Mouse (Mus musculus) CH12.LX (cell line): ENCODE results near the gene Prkaa2. TPM values are rescaled to one million over a fixed set of nuclear protein-coding genes. Genes with fewer than 3 reads are reported as not detected.

ENCODE experiments used
- DNase-seq: peaks from one replicate; pipeline ENCODE4 v3.0.0-alpha.2; 2013; ENCODE audit errors: extremely low read depth
- H3K27ac ChIP-seq: 2 replicates; pipeline ENCODE4 v1.5.1; 2012; ENCODE audit warnings: low read depth, mild to moderate bottlenecking, control low read depth, moderate library complexity; ENCODE audit not compliant: insufficient read depth
- H3K27me3 ChIP-seq: replicated peaks from 2 replicates; pipeline ENCODE3; 2012; ENCODE audit warnings: inconsistent platforms
- H3K36me3 ChIP-seq, 2 experiments: replicated peaks in 1 of 2; 2 replicates each; pipeline versions ENCODE3 to v1.6.1; 2012; ENCODE audit warnings: inconsistent platforms in 1 of 2, low read length in 1 of 2, mild to moderate bottlenecking in 1 of 2, mixed read lengths in 1 of 2, moderate library complexity in 1 of 2; ENCODE audit not compliant: control insufficient read depth in 1 of 2, insufficient read depth in 1 of 2
- H3K4me1 ChIP-seq, 2 experiments: 2 replicates each; pipeline ENCODE4 v1.6.1; 2012; ENCODE audit warnings: inconsistent platforms in 1 of 2, moderate library complexity in 1 of 2; ENCODE audit not compliant: insufficient read depth in 2 of 2, control insufficient read depth in 1 of 2
- H3K4me2 ChIP-seq: 2 replicates; pipeline ENCODE4 v1.6.1; 2012; ENCODE audit warnings: low read depth, mild to moderate bottlenecking, control low read depth; ENCODE audit not compliant: poor library complexity, insufficient read depth, severe bottlenecking
- H3K4me3 ChIP-seq, 3 experiments: fragments of 150-350 bp in 1 of 3; sonication (generic) in 1 of 3; replicated peaks in 1 of 3; 2 replicates each; pipeline versions ENCODE3 to v1.5.1; 2011 to 2012; ENCODE audit warnings: low read depth in 2 of 3, low read length in 2 of 3, mild to moderate bottlenecking in 2 of 3, moderate library complexity in 2 of 3, control low read depth in 1 of 3, improper control_type of control experiment in 1 of 3, inconsistent platforms in 1 of 3, mixed read lengths in 1 of 3; ENCODE audit not compliant: poor library complexity in 1 of 3
- H3K79me2 ChIP-seq: replicated peaks from 2 replicates; pipeline ENCODE4 v1.6.1; 2012; ENCODE audit warnings: mild to moderate bottlenecking, moderate library complexity; ENCODE audit not compliant: control insufficient read depth, poor library complexity, insufficient read depth, severe bottlenecking; ENCODE audit errors: extremely low read depth
- H3K9ac ChIP-seq: 2 replicates; pipeline ENCODE4 v1.6.1; 2012; ENCODE audit warnings: low read depth, mild to moderate bottlenecking, control low read depth, moderate library complexity; ENCODE audit not compliant: insufficient read depth
- H3K9me3 ChIP-seq: replicated peaks from 2 replicates; pipeline ENCODE3; 2012; ENCODE audit warnings: low read length, inconsistent platforms, mixed read lengths
- BHLHE40 ChIP-seq: IDR thresholded peaks from 2 replicates; pipeline ENCODE4 v1.6.1; 2011; ENCODE audit warnings: mild to moderate bottlenecking, low read depth, low read length, improper control_type of control experiment
- CHD1 ChIP-seq: IDR thresholded peaks from 2 replicates; pipeline ENCODE4 v1.6.1; 2012; ENCODE audit warnings: low read depth, low read length, improper control_type of control experiment, inconsistent platforms
- CTCF ChIP-seq, 2 experiments: IDR thresholded peaks in 1 of 2; conservative IDR thresholded peaks in 1 of 2; 2 replicates each; pipeline ENCODE4 v1.5.1; 2011 to 2012; ENCODE audit warnings: low read depth in 2 of 2, low read length in 2 of 2, improper control_type of control experiment in 1 of 2, inconsistent platforms in 1 of 2, mild to moderate bottlenecking in 1 of 2, moderate library complexity in 1 of 2
- E2F4 ChIP-seq: IDR thresholded peaks from 2 replicates; pipeline ENCODE4 v1.6.1; 2011; ENCODE audit warnings: low read depth, low read length, improper control_type of control experiment; ENCODE audit not compliant: insufficient replicate concordance
- EP300 ChIP-seq: IDR thresholded peaks from 2 replicates; pipeline ENCODE4 v1.6.1; 2011; ENCODE audit warnings: low read length, improper control_type of control experiment
- ETS1 ChIP-seq: conservative IDR thresholded peaks from 2 replicates; pipeline ENCODE4 v1.6.1; 2012; ENCODE audit warnings: low read depth, mild to moderate bottlenecking, inconsistent platforms, low read length, improper control_type of control experiment, moderate library complexity
- HCFC1 ChIP-seq: IDR thresholded peaks from 2 replicates; pipeline ENCODE4 v1.6.1; 2012; ENCODE audit warnings: low read depth, mild to moderate bottlenecking, inconsistent platforms, low read length, improper control_type of control experiment
- JUND ChIP-seq: conservative IDR thresholded peaks from 2 replicates; pipeline ENCODE4 v1.6.1; 2011; ENCODE audit warnings: low read depth, low read length, improper control_type of control experiment
- KAT2A ChIP-seq: IDR thresholded peaks from 2 replicates; pipeline ENCODE4 v1.6.1; 2012; ENCODE audit warnings: low read length, improper control_type of control experiment, inconsistent platforms; ENCODE audit not compliant: insufficient replicate concordance
- MAFK ChIP-seq: IDR thresholded peaks from 2 replicates; pipeline ENCODE4 v1.6.1; 2011; ENCODE audit warnings: low read length, improper control_type of control experiment; ENCODE audit not compliant: insufficient replicate concordance
- MEF2A ChIP-seq: IDR thresholded peaks from 2 replicates; pipeline ENCODE4 v1.6.1; 2014; ENCODE audit warnings: low read depth, mild to moderate bottlenecking, inconsistent platforms, low read length, improper control_type of control experiment, borderline replicate concordance
- MXI1 ChIP-seq: IDR thresholded peaks from 2 replicates; pipeline ENCODE4 v1.6.1; 2011; ENCODE audit warnings: mild to moderate bottlenecking, low read depth, low read length, improper control_type of control experiment
- NELFE ChIP-seq: IDR thresholded peaks from 2 replicates; pipeline ENCODE4 v1.6.1; 2011; ENCODE audit warnings: low read depth, low read length, improper control_type of control experiment
- PAX5 ChIP-seq: IDR thresholded peaks from 2 replicates; pipeline ENCODE4 v1.6.1; 2012; ENCODE audit warnings: low read length, inconsistent platforms, mixed read lengths
- POLR2A ChIP-seq: IDR thresholded peaks from 2 replicates; pipeline ENCODE4 v1.6.1; 2011; ENCODE audit warnings: low read depth, mild to moderate bottlenecking, improper control_type of control experiment, low read length
- RAD21 ChIP-seq: IDR thresholded peaks from 2 replicates; pipeline ENCODE4 v1.6.1; 2011; ENCODE audit warnings: low read depth, mild to moderate bottlenecking, low read length, improper control_type of control experiment, moderate library complexity
- RCOR1 ChIP-seq: conservative IDR thresholded peaks from 2 replicates; pipeline ENCODE4 v1.6.1; 2012; ENCODE audit warnings: low read depth, mild to moderate bottlenecking, inconsistent platforms, low read length, improper control_type of control experiment
- SIN3A ChIP-seq: IDR thresholded peaks from 2 replicates; pipeline ENCODE4 v1.6.1; 2012; ENCODE audit warnings: low read length, improper control_type of control experiment, inconsistent platforms
- SMC3 ChIP-seq: IDR thresholded peaks from 2 replicates; pipeline ENCODE4 v1.6.1; 2011; ENCODE audit warnings: low read depth, low read length, improper control_type of control experiment
- UBTF ChIP-seq: IDR thresholded peaks from 2 replicates; pipeline ENCODE4 v1.6.1; 2012; ENCODE audit warnings: low read depth, mild to moderate bottlenecking, inconsistent platforms, low read length, improper control_type of control experiment, moderate library complexity
- USF1 ChIP-seq: IDR thresholded peaks from 2 replicates; pipeline ENCODE4 v1.6.1; 2014; ENCODE audit warnings: low read depth, mild to moderate bottlenecking, inconsistent platforms, low read length, improper control_type of control experiment
- USF2 ChIP-seq: conservative IDR thresholded peaks from 2 replicates; pipeline ENCODE4 v1.6.1; 2011; ENCODE audit warnings: low read depth, low read length, improper control_type of control experiment
- ZKSCAN1 ChIP-seq: IDR thresholded peaks from 2 replicates; pipeline ENCODE4 v1.6.1; 2012; ENCODE audit warnings: low read depth, inconsistent platforms, low read length, improper control_type of control experiment, borderline replicate concordance
- ZMIZ1 ChIP-seq: IDR thresholded peaks from 2 replicates; pipeline ENCODE4 v1.6.1; 2012; ENCODE audit warnings: low read depth, mild to moderate bottlenecking, inconsistent platforms, low read length, improper control_type of control experiment
- ZNF384 ChIP-seq: IDR thresholded peaks from 2 replicates; pipeline ENCODE4 v1.6.1; 2012; ENCODE audit warnings: low read depth, low read length, improper control_type of control experiment, inconsistent platforms
- dilution Hi-C: fragments of 300-500 bp; cut with MboI; formaldehyde crosslinking; loops from 2 replicates; pipeline ENCODE4 v1.14.3; 2020; ENCODE audit warnings: low sequenced_read_pairs; ENCODE audit not compliant: extremely low pct_unique_long_range_greater_than_20kb, extremely low pct_ligation_motif_present
- in situ Hi-C: fragments of 300-500 bp; cut with MboI; formaldehyde crosslinking; loops from 3 replicates; pipeline ENCODE4 v1.14.3; 2019; ENCODE audit warnings: low sequenced_read_pairs, low pct_ligation_motif_present, low pct_unique_long_range_greater_than_20kb, mixed read lengths
- polyA plus RNA-seq: library from polyadenylated mRNA; unstranded; fragments of >175 nt; gene quantifications from 2 replicates; pipeline ENCODE4 v1.2.1, GENCODE M21; 2012; ENCODE audit warnings: low read depth; ENCODE audit not compliant: insufficient read length
- total RNA-seq, 2 experiments: library from RNA; depleted of rRNA; stranded (reverse); fragments of 300-350 nt in 1 of 2; fragments of >200 nt in 1 of 2; gene quantifications; 2 replicates each; pipeline ENCODE4 v1.2.3; 2012 to 2014

Gene Prkaa2
- total and polyA plus RNA-seq, 3 experiments, result 0.23 to 0.68 (median 0.29) TPM

DNA sequence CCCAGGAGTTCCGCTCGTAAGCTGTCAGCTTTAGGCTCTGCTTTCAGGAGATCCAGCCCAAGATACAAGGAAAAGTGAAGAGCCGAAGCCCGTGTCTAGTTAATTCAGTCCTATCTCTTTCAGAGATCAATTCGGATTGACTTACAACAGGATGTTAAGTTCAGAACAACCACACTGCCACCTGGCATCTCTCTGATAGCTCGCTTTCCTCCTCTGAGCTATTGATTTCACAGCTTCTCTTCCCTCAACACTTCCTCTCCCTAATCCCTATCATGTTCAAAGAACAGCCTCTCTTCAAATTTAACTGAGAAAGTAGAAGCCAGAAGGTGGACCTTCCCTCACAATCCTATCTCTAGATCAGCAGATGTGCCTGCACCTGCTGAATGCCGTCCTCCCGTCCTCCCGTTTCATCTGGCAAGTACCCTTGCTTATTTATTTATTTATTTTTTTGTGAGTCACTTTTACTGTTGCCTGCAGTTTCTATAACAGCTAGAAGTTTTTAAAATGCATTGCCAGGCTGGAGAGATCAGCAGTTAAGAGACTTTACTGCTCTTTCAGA, 22.1 kb upstream of the Prkaa2 start:
- H3K4me2 ChIP-seq, result no peak overlapping the region
- in situ Hi-C loops, result loop anchor here (25.0 kb wide), 1 partner anchor 780 kb away; no protein-coding TSS in a partner anchor
- no peak overlapping the region for H3K9ac ChIP-seq
- no peak overlapping the region for H3K27ac ChIP-seq
- no peaks in the 10 kb centered on the region for H3K9me3 ChIP-seq
- no peak for DNase-seq
- no peaks in the 10 kb centered on the region for H3K27me3 ChIP-seq
- H3K79me2 ChIP-seq, result no peaks in the 10 kb centered on the region
- H3K36me3 ChIP-seq, result no peaks in the 10 kb centered on the region
- peaks cover 0 to 2% of the 10 kb centered on the region in 2 experiments; a peak in 1 of 4 replicates for H3K4me1 ChIP-seq
- TF ChIP-seq MXI1 (no peak), SIN3A (no peak), BHLHE40 (no peak), ETS1 (no peak), UBTF (no peak)
- no peak overlapping the region for H3K4me3 ChIP-seq
- dilution Hi-C loops, result no loop called here

DNA sequence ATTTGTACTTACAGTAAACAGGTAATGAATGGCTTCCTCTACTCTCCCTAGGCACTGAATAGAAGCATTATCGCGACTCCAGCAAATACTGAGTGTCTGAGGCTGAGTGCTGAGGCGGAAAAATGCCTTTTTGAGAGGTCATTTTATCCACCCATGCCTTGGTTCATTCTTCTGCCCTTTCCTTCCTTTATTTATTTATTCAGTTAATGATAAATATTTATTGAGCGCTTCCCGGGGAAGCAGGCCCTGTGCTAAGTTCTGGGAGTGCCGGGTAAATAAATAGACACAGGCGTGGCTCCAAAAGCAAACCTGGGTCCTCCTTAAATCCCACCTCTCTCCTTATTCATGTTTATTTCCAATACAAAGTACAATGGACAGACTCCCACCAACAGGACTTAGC, 19.5 kb upstream of the Prkaa2 start:
- Histone ChIP-seq H3K9ac (no peak overlapping the region), H3K79me2 (no peaks in the 10 kb centered on the region), H3K9me3 (no peaks in the 10 kb centered on the region), H3K27ac (no peak overlapping the region), H3K4me1 (no peaks in the 10 kb centered on the region), H3K4me2 (no peak overlapping the region), H3K36me3 (no peaks in the 10 kb centered on the region), H3K27me3 (no peaks in the 10 kb centered on the region), H3K4me3 (no peak overlapping the region)
- TF ChIP-seq JUND, result no peak
- no peak for TF ChIP-seq MEF2A
- no peak for TF ChIP-seq EP300
- no peak for TF ChIP-seq SIN3A
- TF ChIP-seq HCFC1, result no peak
- no peak for TF ChIP-seq USF1
- no peak for TF ChIP-seq ZNF384
- TF ChIP-seq SMC3, result no peak
- TF ChIP-seq CHD1, result no peak
- no peak for TF ChIP-seq POLR2A
- dilution Hi-C loops, result no loop called here
- in situ Hi-C loops, result loop anchor here (10.0 to 25.0 kb wide), 2 partner anchors 94 to 783 kb away; no protein-coding TSS in a partner anchor
- DNase-seq, result no peak

DNA sequence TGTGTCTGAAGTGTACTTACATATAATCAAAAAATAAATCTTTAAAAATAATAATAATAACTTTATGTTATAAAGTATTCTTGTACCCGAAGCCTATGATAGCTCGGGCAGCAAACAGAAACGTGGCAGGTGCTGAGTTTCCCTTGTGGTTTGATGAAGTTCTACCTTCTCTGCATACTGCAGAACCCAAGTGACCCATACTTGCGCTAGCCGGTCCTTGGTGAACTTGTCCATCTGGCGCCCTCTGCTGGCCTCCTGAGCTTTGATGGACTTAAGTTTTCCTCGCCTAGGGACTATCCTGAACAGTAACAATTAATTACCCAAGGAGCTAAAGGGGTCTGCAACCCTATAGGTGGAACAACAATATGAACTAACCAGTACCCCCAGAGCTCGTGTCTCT, 12.7 kb upstream of the Prkaa2 start:
- dilution Hi-C loops (no loop called here), in situ Hi-C loops (loop anchor here (10.0 kb wide), 1 partner anchor 88 kb away; no protein-coding TSS in a partner anchor)
- peak; percentile 56 for DNase-seq
- Histone ChIP-seq H3K79me2 (no peaks in the 10 kb centered on the region), H3K4me1 (no peaks in the 10 kb centered on the region), H3K9ac (no peak overlapping the region), H3K4me3 (no peak overlapping the region), H3K9me3 (no peaks in the 10 kb centered on the region), H3K27ac (no peak overlapping the region), H3K27me3 (no peaks in the 10 kb centered on the region), H3K36me3 (no peaks in the 10 kb centered on the region), H3K4me2 (no peak overlapping the region)
- TF ChIP-seq ETS1, result no peak
- TF ChIP-seq CTCF (conservative IDR thresholded peaks at IDR 0.05 in 1 of 2, IDR thresholded peaks at IDR 0.05 in 1 of 2; ENCODE audit: low read depth in 2 of 2, low read length in 2 of 2), result peak; percentile 16 to 77; a peak in 2 of 4 replicates
- TF ChIP-seq ZKSCAN1, result no peak
- TF ChIP-seq BHLHE40, result peak; percentile 53; the same call in 1 of the 2 replicates
- TF ChIP-seq RCOR1, result no peak
- TF ChIP-seq NELFE, result no peak
- TF ChIP-seq PAX5, result no peak
- no peak for TF ChIP-seq EP300
- TF ChIP-seq HCFC1, result no peak
- no peak for TF ChIP-seq JUND
- no peak for TF ChIP-seq ZMIZ1
- TF ChIP-seq MAFK, result no peak
- TF ChIP-seq E2F4, result no peak
- peak; percentile 62 for TF ChIP-seq RAD21
- TF ChIP-seq SMC3, result peak; percentile 78
- TF ChIP-seq USF2, result no peak
- TF ChIP-seq KAT2A, result no peak
- TF ChIP-seq MXI1, result no peak
- TF ChIP-seq SIN3A, result no peak
